Mouse (Mus musculus) liver, adult 2 months (tissue): Measurements from ENCODE around the gene Vps41. TPM values are rescaled to one million over a fixed set of nuclear protein-coding genes. Genes with fewer than 3 reads are reported as not detected.
A peak's percentile ranks its signal among the peaks of the same experiment; 100 is the strongest.

Source experiments
- DNase-seq: peaks from one replicate; pipeline ENCODE4 v3.0.0-alpha.2; 2011; ENCODE audit warnings: low read depth, low spot score; ENCODE audit errors: extremely low read depth
- H3K27ac ChIP-seq: fragments of 200-500 bp; replicated peaks from 2 replicates; pipeline ENCODE4 v1.5.1; 2012; ENCODE audit warnings: low read depth, mild to moderate bottlenecking, control low read depth, inconsistent platforms, low read length; ENCODE audit not compliant: insufficient read depth
- H3K27me3 ChIP-seq: fragments of 200-500 bp; 2 replicates; pipeline ENCODE4 v1.6.1; 2012; ENCODE audit warnings: mild to moderate bottlenecking, moderate library complexity, low read length, inconsistent platforms; ENCODE audit not compliant: control insufficient read depth, insufficient read depth
- H3K36me3 ChIP-seq: fragments of 200-500 bp; 2 replicates; pipeline ENCODE4 v1.6.1; 2012; ENCODE audit warnings: low read length, inconsistent platforms; ENCODE audit not compliant: control insufficient read depth, insufficient read depth
- H3K4me1 ChIP-seq: fragments of 200-500 bp; 2 replicates; pipeline ENCODE4 v1.6.1; 2011; ENCODE audit warnings: low read length; ENCODE audit not compliant: control insufficient read depth, insufficient read depth
- H3K4me3 ChIP-seq: fragments of 200-500 bp; 2 replicates; pipeline ENCODE4 v1.5.1; 2011; ENCODE audit warnings: low read depth, mild to moderate bottlenecking, control low read depth, low read length, moderate library complexity; ENCODE audit not compliant: insufficient read depth
- H3K79me2 ChIP-seq: fragments of 200-500 bp; 2 replicates; pipeline ENCODE4 v1.6.1; 2012; ENCODE audit warnings: inconsistent platforms, mild to moderate bottlenecking, low read length, moderate library complexity; ENCODE audit not compliant: control insufficient read depth, insufficient read depth
- H3K9ac ChIP-seq: fragments of 200-500 bp; 2 replicates; pipeline ENCODE4 v1.6.1; 2012; ENCODE audit warnings: low read depth, mild to moderate bottlenecking, control low read depth, inconsistent platforms, low read length
- CTCF ChIP-seq: fragments of 200-500 bp; IDR thresholded peaks from 2 replicates; pipeline ENCODE4 v1.5.1; 2011; ENCODE audit warnings: low read depth, low read length, control low read depth
- POLR2A ChIP-seq: fragments of 200-500 bp; IDR thresholded peaks from 2 replicates; pipeline ENCODE4 v1.6.1; 2011; ENCODE audit warnings: low read length, control low read depth; ENCODE audit not compliant: insufficient read depth; ENCODE audit errors: extremely low read depth
- WGBS: fragments of 180-500 bp; shearing (Covaris S2); methylation state at CpG from one replicate; pipeline ENCODE4 v1.1.7; 2018; 5-methylcytosine and 5-hydroxymethylcytosine counted together
- polyA plus RNA-seq: library from polyadenylated mRNA; depleted of rRNA; stranded (reverse); fragments of >200 nt; gene quantifications from 2 replicates; pipeline ENCODE4 v1.2.3, GENCODE M21; 2012; rRNA removed
- total RNA-seq: library from RNA; depleted of rRNA; stranded (reverse); fragments of >200 nt; gene quantifications from 2 replicates; pipeline ENCODE4 v1.2.3, GENCODE M21; 2014; rRNA removed

The Vps41 gene
- total RNA-seq (41.7 and 43.3 TPM in 2 replicates), polyA plus RNA-seq (8.8 and 10.0 TPM in 2 replicates)

- no peaks in the 10 kb centered on the region; the same call in 1 of the 2 replicates for H3K36me3 ChIP-seq
- DNase-seq: peak; percentile 83
- peak within 1 kb of the TSS; percentile 86 for H3K9ac ChIP-seq
- peak within 1 kb of the TSS; percentile 53 for H3K27ac ChIP-seq
- peak within 1 kb of the TSS; percentile 83 for H3K4me3 ChIP-seq
- H3K27me3 ChIP-seq: no peaks in the 10 kb centered on the region
- under 1% methylated on average over 21 of the region's 21 CpGs for WGBS
- H3K4me1 ChIP-seq: peaks cover 7% of the 10 kb centered on the region; the same call in 1 of the 2 replicates
- peaks cover 3% of the 10 kb centered on the region; the same call in 1 of the 2 replicates for H3K79me2 ChIP-seq
- TF ChIP-seq POLR2A (peak; percentile 36; the same call in 1 of the 2 replicates), CTCF (no peak)
These were observed at the start of gene Vps41 for GRCm38 (mm10) chr13:18717185-18717584. Gene Vps41 (plus strand): TSS chr13:18717286.

GRCm38 (mm10) chr13:18698518-18699065 is 18.5 kb upstream of the Vps41 start:
- no peaks in the 10 kb centered on the region for H3K36me3 ChIP-seq
- WGBS: 52% methylated on average over 7 of the region's 7 CpGs
- no peak overlapping the region for H3K27ac ChIP-seq
- H3K79me2 ChIP-seq: no peaks in the 10 kb centered on the region
- no peaks in the 10 kb centered on the region for H3K4me1 ChIP-seq
- no peaks in the 10 kb centered on the region for H3K27me3 ChIP-seq
- H3K9ac ChIP-seq: no peak overlapping the region
- peak; percentile 59 for DNase-seq
- TF ChIP-seq CTCF (peak; percentile 44; the same call in 1 of the 2 replicates), POLR2A (no peak)
- no peak overlapping the region for H3K4me3 ChIP-seq

GRCm38 (mm10) chr13:18711685-18712084 is 5.4 kb upstream of the Vps41 start:
- 92% methylated on average over 1 of the region's 1 CpGs for WGBS
- no peaks in the 10 kb centered on the region for H3K36me3 ChIP-seq
- H3K9ac ChIP-seq: no peak overlapping the region
- no peaks in the 10 kb centered on the region for H3K4me1 ChIP-seq
- no peak overlapping the region for H3K27ac ChIP-seq
- no peak overlapping the region for H3K4me3 ChIP-seq
- DNase-seq: no peak
- no peaks in the 10 kb centered on the region for H3K79me2 ChIP-seq
- TF ChIP-seq POLR2A (no peak), CTCF (no peak)
- no peaks in the 10 kb centered on the region for H3K27me3 ChIP-seq

DNA sequence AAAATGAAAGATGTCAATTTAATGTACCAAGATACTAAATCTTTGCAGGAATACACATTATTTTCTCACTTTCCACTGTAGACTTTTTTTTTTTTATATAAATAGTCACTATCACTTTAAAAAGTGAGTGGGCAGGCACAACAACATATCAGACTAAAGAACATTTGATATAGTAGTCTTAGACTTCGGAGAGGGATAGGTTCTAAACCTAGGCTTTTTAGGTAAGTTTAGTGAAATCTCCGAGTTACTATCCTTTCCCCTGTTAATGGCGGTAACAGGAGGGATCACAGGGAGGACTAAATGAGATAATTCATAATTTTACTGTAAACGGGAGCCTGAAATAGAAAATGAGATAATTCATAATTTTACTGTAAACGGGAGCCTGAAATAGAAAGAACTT is 379 bp upstream of the Vps41 start:
- H3K4me3 ChIP-seq: peak overlapping the region; percentile 83; the same call in 1 of the 2 replicates
- WGBS: 30% methylated on average over 5 of the region's 5 CpGs
- H3K4me1 ChIP-seq: peaks cover 7% of the 10 kb centered on the region; the same call in 1 of the 2 replicates
- H3K79me2 ChIP-seq: peaks cover 3% of the 10 kb centered on the region; the same call in 1 of the 2 replicates
- TF ChIP-seq CTCF (no peak), POLR2A (no peak)
- DNase-seq: peak; percentile 37
- H3K9ac ChIP-seq: no peak overlapping the region
- H3K27me3 ChIP-seq: no peaks in the 10 kb centered on the region
- H3K27ac ChIP-seq: no peak overlapping the region
- no peaks in the 10 kb centered on the region; the same call in 1 of the 2 replicates for H3K36me3 ChIP-seq

DNA sequence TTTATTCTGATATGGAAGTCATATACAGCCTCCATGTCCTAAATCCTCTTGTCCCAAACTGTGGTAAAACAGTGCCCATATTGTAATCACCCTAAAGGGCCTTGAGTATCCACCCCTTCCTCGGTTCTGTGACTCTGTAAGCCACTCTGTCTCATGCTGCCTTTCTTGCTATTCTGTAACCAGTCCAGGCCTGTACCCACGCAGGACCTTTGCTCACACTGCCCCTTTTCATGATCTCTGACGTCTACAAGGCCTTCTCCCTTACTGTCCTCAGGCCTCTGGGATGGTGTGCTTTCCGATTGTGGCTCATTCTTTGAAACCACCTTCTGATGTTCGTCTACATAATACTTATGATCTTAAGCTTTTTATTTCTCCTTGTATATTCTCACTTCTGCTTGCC is 1.4 kb downstream of the Vps41 start:
- TF ChIP-seq CTCF (no peak), POLR2A (no peak)
- Histone ChIP-seq H3K27me3 (no peaks in the 10 kb centered on the region), H3K79me2 (peaks cover 3% of the 10 kb centered on the region; the same call in 1 of the 2 replicates), H3K36me3 (peaks cover 2% of the 10 kb centered on the region), H3K4me1 (peaks cover 7% of the 10 kb centered on the region; the same call in 1 of the 2 replicates), H3K4me3 (no peak overlapping the region), H3K27ac (no peak overlapping the region), H3K9ac (no peak overlapping the region)
- WGBS: 36% methylated on average over 5 of the region's 5 CpGs
- DNase-seq: peak; percentile 76

DNA sequence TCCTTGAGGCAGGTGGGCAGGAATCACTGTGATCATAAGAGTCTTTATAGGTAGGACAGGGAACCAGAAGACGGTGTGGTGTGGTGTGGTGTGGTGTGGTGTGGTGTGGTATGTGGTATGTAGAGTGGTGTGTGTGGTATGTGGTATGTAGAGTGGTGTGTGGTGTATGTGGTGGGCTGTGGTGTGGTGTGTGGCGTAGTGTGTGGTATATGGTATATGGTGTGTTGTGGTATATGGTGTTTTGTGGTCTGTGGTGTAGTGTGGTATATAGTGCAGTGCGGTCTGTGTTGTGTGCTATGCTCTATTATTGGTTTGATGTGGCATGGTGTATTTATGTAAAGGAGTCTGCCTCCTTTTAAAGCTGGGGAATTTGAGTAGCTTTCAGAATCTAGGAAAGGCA is 13.6 kb downstream of the Vps41 start:
- H3K27me3 ChIP-seq: no peaks in the 10 kb centered on the region
- no peak for DNase-seq
- WGBS: 97% methylated on average over 3 of the region's 3 CpGs
- peaks cover 3% of the 10 kb centered on the region; the same call in 1 of the 2 replicates for H3K36me3 ChIP-seq
- H3K79me2 ChIP-seq: peaks cover 16% of the 10 kb centered on the region; the same call in 1 of the 2 replicates
- no peak overlapping the region for H3K9ac ChIP-seq
- H3K27ac ChIP-seq: no peak overlapping the region
- TF ChIP-seq CTCF: no peak
- no peak for TF ChIP-seq POLR2A
- H3K4me3 ChIP-seq: no peak overlapping the region
- H3K4me1 ChIP-seq: peaks cover 17% of the 10 kb centered on the region
